In the genomic region with DNA sequence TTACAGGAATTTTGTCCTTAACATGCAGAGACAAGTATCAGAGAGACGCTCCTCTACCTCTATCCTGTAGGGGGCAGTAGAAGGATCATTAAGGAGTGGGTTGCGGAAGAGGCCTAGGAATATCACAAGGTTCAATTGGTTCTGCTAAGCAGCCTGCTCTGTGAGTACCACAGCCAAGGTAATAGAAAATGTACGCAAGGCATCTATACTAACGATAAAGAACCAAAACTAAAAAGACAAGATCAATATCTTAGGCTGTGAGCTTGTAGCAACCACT, we compare ENCODE assay signal across 9 mouse cellular contexts.
DNase-seq lines count a peak whose midpoint lies in the region; ATAC-seq and TF ChIP-seq lines count a peak whose summit lies in the region.
"Had no signal": no experiment of that assay in that cellular context is flagged by ENCODE, and none has a peak within 500 bp of the region (broad histone marks: within the 10 kb centered on the region; RNA-seq: fewer than 3 reads in every experiment).

No protein-coding gene starts in this region.

- H3K4me3 ChIP-seq in liver, adult 2 months (ENCODE audit: insufficient read depth, low read depth, low read length): no peak overlapping the region
- H3K4me3 ChIP-seq in liver, embryonic 12.5 days: no peak overlapping the region
- H3K4me3 ChIP-seq in midbrain, embryonic 15.5 days: no peak overlapping the region
- H3K4me3 ChIP-seq: limb, embryonic 13.5 days had no signal

- no peaks in the 10 kb centered on the region for H3K27me3 ChIP-seq in liver, adult 2 months (ENCODE audit: control insufficient read depth, insufficient read depth, low read length)
- H3K27me3 ChIP-seq in liver, embryonic 12.5 days (replicated peaks): no peaks in the 10 kb centered on the region
- no peaks in the 10 kb centered on the region for H3K27me3 ChIP-seq in midbrain, embryonic 15.5 days (replicated peaks)
- H3K27me3 ChIP-seq: limb, embryonic 13.5 days had no signal

- WGBS in liver, adult 2 months: 65% methylated on average over 4 of the region's 4 CpGs
- 62% methylated on average over 4 of the region's 4 CpGs for WGBS in liver, embryonic 12.5 days (ENCODE audit: insufficient replicate concordance)
- WGBS in midbrain, embryonic 15.5 days: 63% methylated on average over 4 of the region's 4 CpGs

- no peaks in the 10 kb centered on the region for H3K9me3 ChIP-seq in liver, embryonic 12.5 days (replicated peaks)
- no peaks in the 10 kb centered on the region for H3K9me3 ChIP-seq in midbrain, embryonic 15.5 days

- no peak overlapping the region for H3K27ac ChIP-seq in liver, adult 2 months (replicated peaks; ENCODE audit: insufficient read depth, low read depth, low read length)
- no peak overlapping the region for H3K27ac ChIP-seq in liver, embryonic 12.5 days
- no peak overlapping the region for H3K27ac ChIP-seq in midbrain, embryonic 15.5 days
- H3K27ac ChIP-seq: limb, embryonic 13.5 days had no signal

- ATAC-seq in liver, embryonic 12.5 days: no peak
- peak; percentile 65 for ATAC-seq in midbrain, embryonic 15.5 days (replicated peaks)

- TF ChIP-seq POLR2A in liver, adult 2 months (IDR thresholded peaks at IDR 0.05; ENCODE audit: extremely low read depth, insufficient read depth, low read length): no peak

- no peaks in the 10 kb centered on the region for H3K36me3 ChIP-seq in liver, adult 2 months (ENCODE audit: control insufficient read depth, insufficient read depth, low read length)
- H3K36me3 ChIP-seq in liver, embryonic 12.5 days: no peaks in the 10 kb centered on the region
- H3K36me3 ChIP-seq in midbrain, embryonic 15.5 days (replicated peaks): no peaks in the 10 kb centered on the region
- H3K36me3 ChIP-seq: limb, embryonic 13.5 days had no signal

- H3K4me2 ChIP-seq in liver, embryonic 12.5 days: no peak overlapping the region
- H3K4me2 ChIP-seq in midbrain, embryonic 15.5 days: no peak overlapping the region
- H3K4me2 ChIP-seq: limb, embryonic 13.5 days had no signal

- peak; percentile 23; the same call in 1 of the 2 replicates for TF ChIP-seq CTCF in liver, adult 2 months (IDR thresholded peaks at IDR 0.05; ENCODE audit: low read depth, low read length)

- H3K79me2 ChIP-seq in liver, adult 2 months (ENCODE audit: control insufficient read depth, insufficient read depth, low read length): no peaks in the 10 kb centered on the region

- no peak overlapping the region for H3K9ac ChIP-seq in liver, adult 2 months (ENCODE audit: low read depth, low read length)
- H3K9ac ChIP-seq in liver, embryonic 12.5 days: no peak overlapping the region
- no peak overlapping the region for H3K9ac ChIP-seq in midbrain, embryonic 15.5 days
- H3K9ac ChIP-seq: limb, embryonic 13.5 days had no signal

- H3K4me1 ChIP-seq in liver, adult 2 months (ENCODE audit: control insufficient read depth, insufficient read depth, low read length): no peaks in the 10 kb centered on the region
- H3K4me1 ChIP-seq in liver, embryonic 12.5 days: no peaks in the 10 kb centered on the region
- 0 out of 2 replicates have a peak, but pooled peaks cover 5% of the 10 kb centered on the region for H3K4me1 ChIP-seq in midbrain, embryonic 15.5 days
- H3K4me1 ChIP-seq: limb, embryonic 13.5 days had no signal

- DNase-seq in cerebellum, adult 9-10 months: peak; percentile 13
- no peak for DNase-seq in cerebellum, adult 11 months
- peak; percentile 16 for DNase-seq in liver, adult 2 months (ENCODE audit: extremely low read depth, low read depth, low spot score)
- DNase-seq in ZHBTc4 (ENCODE audit: low read depth, low spot score): peak; percentile 71
- no peak for DNase-seq in adrenal gland, postnatal 14 days
- no peak for DNase-seq in adrenal gland, adult 2 months

Comparison
In these comparisons a context has a peak if more than half of its experiments do, and no peak if none do; other contexts are left out.
1. DNase-seq: peak in cerebellum, adult 9-10 months (single experiment), liver, adult 2 months (single experiment) and ZHBTc4 (single experiment); none in cerebellum, adult 11 months (single experiment), adrenal gland, postnatal 14 days (single experiment) and adrenal gland, adult 2 months (single experiment).